Comparison of ENCODE assay signal across 9 mouse cellular contexts in the genomic region with DNA sequence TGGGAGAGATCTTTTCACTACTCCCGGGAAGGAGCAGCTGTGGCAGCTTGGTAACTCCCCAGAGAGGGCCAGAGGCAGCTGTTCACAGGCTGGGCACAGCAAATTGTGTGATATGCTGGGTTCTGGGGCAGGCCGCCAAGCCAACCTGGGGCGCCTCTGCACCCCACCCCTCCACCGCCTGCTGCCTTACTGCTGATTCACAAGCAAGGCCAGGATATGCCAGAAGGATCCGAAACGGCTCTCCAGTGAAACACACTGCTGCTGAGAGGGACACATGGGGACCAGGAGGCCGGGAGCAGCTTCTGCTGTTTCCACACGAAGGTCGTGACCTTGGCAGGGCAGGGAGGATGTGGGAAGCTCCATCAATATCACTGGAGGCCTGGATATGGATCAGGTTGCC.
DNase-seq lines count a peak whose midpoint lies in the region; ATAC-seq and TF ChIP-seq lines count a peak whose summit lies in the region.
"Had no signal": no experiment of that assay in that cellular context is flagged by ENCODE, and none has a peak within 500 bp of the region (broad histone marks: within the 10 kb centered on the region; RNA-seq: fewer than 3 reads in every experiment).

No protein-coding gene starts in this region.

- no peaks in the 10 kb centered on the region for H3K27me3 ChIP-seq in midbrain, postnatal 0 days (ENCODE audit: insufficient read depth, low read length)
- H3K27me3 ChIP-seq in midbrain, embryonic 14.5 days (ENCODE audit: control insufficient read depth, insufficient read depth, low read length), result no peaks in the 10 kb centered on the region
- no peaks in the 10 kb centered on the region for H3K27me3 ChIP-seq in stomach, postnatal 0 days (ENCODE audit: control insufficient read depth, insufficient read depth, low read length)

- H3K4me3 ChIP-seq in midbrain, postnatal 0 days (ENCODE audit: low read depth, low read length), result no peak overlapping the region
- no peak overlapping the region for H3K4me3 ChIP-seq in midbrain, embryonic 14.5 days (replicated peaks; ENCODE audit: low read depth, low read length)
- H3K4me3 ChIP-seq in stomach, postnatal 0 days (ENCODE audit: low read depth, low read length), result no peak overlapping the region

- TF ChIP-seq EP300 in stomach, postnatal 0 days (optimal IDR thresholded peaks at IDR 0.05), result no peak

- H3K9me3 ChIP-seq in midbrain, postnatal 0 days (ENCODE audit: low read length), result no peaks in the 10 kb centered on the region
- no peaks in the 10 kb centered on the region for H3K9me3 ChIP-seq in midbrain, embryonic 14.5 days (ENCODE audit: control insufficient read depth, low read length)
- H3K9me3 ChIP-seq in stomach, postnatal 0 days (ENCODE audit: control insufficient read depth, low read length), result no peaks in the 10 kb centered on the region

- 66% methylated on average over 9 of the region's 9 CpGs for WGBS in midbrain, postnatal 0 days
- 68% methylated on average over 9 of the region's 9 CpGs for WGBS in midbrain, embryonic 14.5 days
- 56% methylated on average over 9 of the region's 9 CpGs for WGBS in stomach, postnatal 0 days

- no peak for ATAC-seq in midbrain, postnatal 0 days (ENCODE audit: low FRiP score)
- ATAC-seq in midbrain, embryonic 14.5 days (ENCODE audit: low FRiP score, low TSS enrichment), result no peak
- no peak for ATAC-seq in stomach, postnatal 0 days (ENCODE audit: low FRiP score, low TSS enrichment)

- H3K4me2 ChIP-seq in midbrain, postnatal 0 days (ENCODE audit: low read depth, low read length, poor library complexity, severe bottlenecking), result no peak overlapping the region
- H3K4me2 ChIP-seq in midbrain, embryonic 14.5 days (ENCODE audit: low read length), result no peak overlapping the region
- no peak overlapping the region for H3K4me2 ChIP-seq in stomach, postnatal 0 days (replicated peaks; ENCODE audit: low read depth)

- H3K4me1 ChIP-seq in midbrain, postnatal 0 days (ENCODE audit: insufficient read depth, low read length), result no peaks in the 10 kb centered on the region; the same call in 1 of the 2 replicates
- 0 out of 2 replicates have a peak, but pooled peaks cover 2% of the 10 kb centered on the region for H3K4me1 ChIP-seq in midbrain, embryonic 14.5 days (ENCODE audit: control insufficient read depth, insufficient read depth, low read length)
- H3K4me1 ChIP-seq in stomach, postnatal 0 days (replicated peaks; ENCODE audit: control insufficient read depth, insufficient read depth), result no peaks in the 10 kb centered on the region

- intact Hi-C loops in left cerebral cortex, postnatal 36 days (cut with DNase I), result loop anchor here (5.0 kb wide), 1 partner anchor 35 kb away; no protein-coding TSS in a partner anchor

- no peaks in the 10 kb centered on the region for H3K36me3 ChIP-seq in midbrain, postnatal 0 days (ENCODE audit: insufficient read depth, low read length)
- H3K36me3 ChIP-seq in midbrain, embryonic 14.5 days (ENCODE audit: control insufficient read depth, insufficient read depth, low read length), result no peaks in the 10 kb centered on the region
- H3K36me3 ChIP-seq in stomach, postnatal 0 days (ENCODE audit: control insufficient read depth, insufficient read depth, low read length), result no peaks in the 10 kb centered on the region

- TF ChIP-seq CTCF in midbrain, postnatal 0 days (IDR thresholded peaks at IDR 0.05), result no peak
- no peak for TF ChIP-seq CTCF in stomach, postnatal 0 days (IDR thresholded peaks at IDR 0.05; ENCODE audit: low read depth)

- no peak overlapping the region for H3K27ac ChIP-seq in midbrain, postnatal 0 days (ENCODE audit: low read depth, low read length)
- H3K27ac ChIP-seq in midbrain, embryonic 14.5 days (replicated peaks; ENCODE audit: low read depth, low read length), result no peak overlapping the region
- no peak overlapping the region for H3K27ac ChIP-seq in stomach, postnatal 0 days (replicated peaks)

- peak; percentile 32 for DNase-seq in midbrain, postnatal 0 days (ENCODE audit: low spot score)
- DNase-seq in midbrain, embryonic 14.5 days, result no peak
- DNase-seq in frontal cortex, postnatal 14 days (ENCODE audit: low spot score in 2 of 2), result peak; percentile 53 to 56
- peak; percentile 77 to 80 for DNase-seq in left cerebral cortex, postnatal 36 days (ENCODE audit: low spot score in 2 of 2)
- DNase-seq in telencephalon, adult 2 months (ENCODE audit: low read depth, low spot score), result peak; percentile 71
- no peak for DNase-seq in urinary bladder, postnatal 4 days (ENCODE audit: low spot score in 2 of 2)
- DNase-seq in c-Kit-positive CD71-positive TER-119-positive erythroid progenitor cells, embryonic 14.5 days (ENCODE audit: low spot score), result no peak
- DNase-seq in stomach, postnatal 0 days (ENCODE audit: low spot score), result no peak
- DNase-seq: heart, postnatal 14 days had no signal

- no peak overlapping the region for H3K9ac ChIP-seq in midbrain, postnatal 0 days (replicated peaks; ENCODE audit: low read length, poor library complexity, severe bottlenecking)
- no peak overlapping the region for H3K9ac ChIP-seq in midbrain, embryonic 14.5 days (replicated peaks; ENCODE audit: low read length)
- no peak overlapping the region for H3K9ac ChIP-seq in stomach, postnatal 0 days (ENCODE audit: low read length)

Comparison
In these comparisons a context has a peak if more than half of its experiments do, and no peak if none do; other contexts are left out.
1. DNase-seq: peak in midbrain, postnatal 0 days (single experiment), frontal cortex, postnatal 14 days (2 of 2), left cerebral cortex, postnatal 36 days (2 of 2) and telencephalon, adult 2 months (single experiment); none in midbrain, embryonic 14.5 days (single experiment), urinary bladder, postnatal 4 days (0 of 2), c-Kit-positive CD71-positive TER-119-positive erythroid progenitor cells, embryonic 14.5 days (single experiment) and stomach, postnatal 0 days (single experiment).